Mouse (Mus musculus) telencephalon, adult 2 months (tissue): Measurements from ENCODE around the gene Ccdc85c.

Experiments
- DNase-seq: peaks from one replicate; pipeline ENCODE4 v3.0.0-alpha.2; 2011; ENCODE audit warnings: low read depth, low spot score

The Ccdc85c gene

GRCm38 (mm10) chr12:108297033-108297432 is 21.8 kb upstream of the Ccdc85c start:
- DNase-seq: no peak

GRCm38 (mm10) chr12:108294620-108295019 is 19.4 kb upstream of the Ccdc85c start:
- no peak for DNase-seq

DNA sequence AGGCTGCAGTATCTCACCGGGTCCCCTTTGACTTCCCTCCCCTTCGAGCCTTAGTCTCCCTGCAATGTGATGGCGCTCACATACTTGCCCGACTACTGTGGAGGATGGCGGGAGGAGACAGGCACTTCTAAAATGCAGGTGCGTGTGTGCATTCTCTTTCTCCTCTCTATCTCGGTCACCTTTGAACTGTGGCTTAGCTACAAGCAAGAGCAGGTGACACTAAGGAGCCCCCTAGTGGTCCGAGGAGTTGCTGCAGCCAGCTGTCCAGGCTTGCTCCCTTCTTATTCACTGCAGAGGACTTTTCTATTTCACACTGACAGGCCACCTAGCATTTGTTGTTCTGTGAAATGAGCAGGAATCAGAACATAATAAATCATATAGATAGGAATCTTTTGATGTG is 17.7 kb upstream of the Ccdc85c start:
- DNase-seq: no peak

DNA sequence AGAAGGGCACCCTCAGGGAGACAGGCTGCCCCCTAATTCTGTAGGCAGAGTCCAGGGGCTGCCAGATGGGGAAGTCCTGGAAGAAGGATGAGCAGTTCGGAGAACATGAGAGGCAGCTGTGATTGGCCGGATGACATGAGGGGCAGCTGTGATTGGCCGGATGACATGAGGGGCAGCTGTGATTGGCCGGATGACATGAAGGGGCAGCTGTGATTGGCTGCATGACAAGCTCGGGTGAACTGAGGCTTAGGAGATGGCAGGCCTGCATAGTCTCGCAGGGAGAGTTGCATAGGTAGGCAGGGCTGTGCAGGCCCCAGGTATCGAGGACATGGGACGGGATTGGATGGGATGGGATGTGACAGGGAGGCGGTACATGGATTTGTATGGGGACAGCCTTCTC is 17.2 kb upstream of the Ccdc85c start:
- no peak for DNase-seq

- no peak for DNase-seq
These were observed 13.1 kb upstream of the Ccdc85c start for GRCm38 (mm10) chr12:108288127-108288880.

DNA sequence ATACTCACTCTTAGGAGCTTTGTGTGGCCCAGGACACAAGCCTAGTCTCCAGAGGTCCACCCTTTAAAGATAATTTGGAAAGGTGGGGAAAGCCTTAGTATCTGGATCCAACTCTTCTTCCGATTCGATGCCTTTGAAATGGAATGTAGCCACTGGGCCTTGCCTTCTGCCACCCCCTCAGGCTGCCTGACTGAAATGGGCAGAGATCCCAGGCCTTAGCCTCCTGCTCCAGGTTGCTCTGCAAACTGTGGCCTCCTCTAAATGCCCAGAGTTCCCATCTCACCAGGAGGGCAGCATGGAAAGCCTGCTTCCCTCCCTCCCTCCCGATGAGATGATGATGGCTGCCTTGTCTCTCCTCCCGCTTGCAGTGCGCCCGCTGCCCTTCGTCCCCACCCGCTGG is 11.8 kb upstream of the Ccdc85c start:
- DNase-seq: no peak

- no peak for DNase-seq
These were observed 11.2 kb upstream of the Ccdc85c start for GRCm38 (mm10) chr12:108286381-108286780.

DNA sequence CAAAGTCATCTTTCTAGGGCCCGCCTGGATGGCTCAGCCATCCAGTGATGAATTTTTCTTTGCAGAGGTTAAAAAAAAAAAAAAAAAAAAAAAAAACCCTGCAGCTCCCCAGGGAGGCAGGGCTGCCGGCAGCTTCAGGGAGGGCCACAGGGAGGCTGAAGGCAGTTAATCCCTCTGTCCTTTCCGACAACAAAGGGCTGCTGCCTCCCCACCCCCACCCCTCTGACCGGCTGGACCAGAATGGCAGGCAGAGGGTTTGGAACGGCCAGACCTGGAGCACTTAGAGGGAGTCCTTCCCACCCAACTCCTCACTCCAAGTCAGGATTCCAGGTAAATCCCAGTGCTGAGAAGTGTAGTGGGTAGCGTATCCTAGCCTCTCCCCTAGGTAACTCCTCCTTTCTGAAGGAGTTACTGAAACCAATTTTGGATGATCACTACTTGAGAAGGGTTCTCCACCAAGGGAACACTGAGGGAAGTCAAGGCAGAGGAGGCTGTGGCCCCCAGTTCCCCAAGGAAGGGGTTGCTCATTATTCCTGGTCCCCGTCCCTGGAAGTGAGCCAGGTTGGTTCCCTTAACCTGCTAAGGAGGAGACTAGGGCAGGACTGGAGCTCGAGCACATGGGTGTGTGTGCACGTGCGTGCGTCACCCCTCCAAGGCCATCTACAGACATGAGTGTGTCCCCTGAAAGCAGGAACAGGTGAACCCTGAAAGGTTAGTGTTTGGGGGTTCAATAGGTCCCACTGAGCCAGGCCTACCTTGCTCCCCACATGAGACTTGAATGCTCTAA is 10.2 kb upstream of the Ccdc85c start:
- DNase-seq: no peak

DNA sequence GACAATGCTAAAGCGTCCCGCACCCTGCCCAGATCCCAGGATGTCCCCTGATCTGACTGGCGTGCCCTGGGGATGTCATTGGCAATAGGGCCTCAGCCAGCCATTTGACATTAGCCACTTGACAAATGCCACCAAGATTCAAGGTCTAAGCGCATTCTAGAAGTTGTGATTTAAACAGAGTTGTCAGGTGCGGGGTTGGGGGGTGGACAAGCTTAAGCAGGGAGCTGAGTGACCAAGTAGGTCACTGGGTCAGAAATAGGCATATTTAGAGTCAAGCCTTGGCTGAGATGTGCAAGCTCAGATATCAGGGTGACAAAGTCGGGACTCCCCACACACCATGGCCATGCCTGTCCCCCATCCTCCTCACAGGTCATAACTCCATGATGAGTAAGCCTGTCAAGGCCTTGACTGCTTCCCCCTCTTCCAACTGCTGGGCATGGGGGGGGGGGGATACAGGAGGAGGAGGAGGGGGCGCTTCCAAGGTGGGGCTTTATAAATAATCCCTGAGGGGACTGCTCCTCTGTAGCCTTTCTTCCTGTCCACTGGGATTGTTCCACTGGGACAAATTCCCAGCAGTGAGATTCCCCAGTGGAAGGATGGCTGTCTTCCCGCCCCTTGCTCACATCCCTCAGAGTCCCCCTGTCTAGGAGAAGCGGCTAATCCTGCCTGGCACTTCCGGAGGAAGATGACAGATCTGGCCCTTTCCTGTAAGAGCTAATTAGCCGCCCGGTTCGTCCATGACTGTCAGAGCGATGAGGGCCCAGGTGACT is 9.4 kb upstream of the Ccdc85c start:
- DNase-seq: no peak

DNA sequence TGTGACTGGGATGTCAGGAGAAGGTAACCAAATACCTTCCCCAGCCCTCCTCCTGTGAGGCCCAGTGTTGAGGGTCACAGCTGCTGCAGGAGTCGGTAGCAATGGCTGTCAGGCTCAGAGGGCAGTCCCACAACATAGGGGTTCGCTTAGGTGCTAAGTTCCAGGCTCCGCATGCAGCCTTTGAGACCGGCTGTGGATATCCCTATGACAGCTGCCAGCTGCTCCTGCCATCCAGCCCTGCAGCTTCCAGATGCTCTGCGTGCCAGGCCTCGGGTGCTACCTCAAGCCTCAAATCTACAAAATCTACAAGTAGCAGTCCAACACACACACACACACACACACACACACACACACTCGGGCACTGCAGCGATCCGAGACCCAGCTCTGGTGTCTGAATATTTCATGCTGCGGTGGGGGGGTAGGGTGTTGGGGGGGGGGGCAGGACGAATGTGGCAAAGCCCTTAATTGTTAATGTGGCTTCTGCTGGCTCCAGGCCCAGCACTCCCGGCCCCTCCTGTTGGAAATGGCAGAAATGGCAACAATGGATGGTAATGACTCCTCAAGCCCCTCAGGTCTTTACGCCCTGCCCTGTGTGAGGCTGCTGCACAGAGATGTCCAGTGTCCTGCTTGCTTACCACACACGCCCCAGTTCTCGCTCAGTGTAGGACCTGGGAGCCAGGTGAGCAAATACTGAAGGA is 3.1 kb upstream of the Ccdc85c start:
- no peak for DNase-seq

GRCm38 (mm10) chr12:108277341-108277841 is 2.2 kb upstream of the Ccdc85c start:
- DNase-seq: no peak

GRCm38 (mm10) chr12:108275920-108276822 is 946 bp upstream of the Ccdc85c start:
- DNase-seq: no peak

DNA sequence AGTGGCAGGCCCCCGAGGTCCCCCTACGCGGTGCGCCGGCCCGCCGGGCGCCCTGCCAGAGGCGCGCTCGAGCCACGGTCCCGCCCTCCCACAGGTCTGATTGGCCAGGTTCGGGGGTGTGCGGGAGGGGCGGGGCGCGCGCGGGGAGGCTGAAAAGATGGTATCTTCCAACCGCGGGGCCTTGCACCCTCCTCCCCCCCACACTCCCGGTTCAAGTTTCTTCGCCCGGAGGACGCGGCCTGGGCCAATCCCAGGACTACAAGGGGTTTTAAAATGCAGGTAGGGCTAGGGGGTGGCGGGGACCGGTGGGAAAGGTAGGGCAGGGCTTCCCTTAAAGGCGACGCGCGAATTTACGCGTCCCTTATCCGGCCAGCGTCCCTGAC is 274 bp upstream of the Ccdc85c start:
- DNase-seq: peak; percentile 95

DNA sequence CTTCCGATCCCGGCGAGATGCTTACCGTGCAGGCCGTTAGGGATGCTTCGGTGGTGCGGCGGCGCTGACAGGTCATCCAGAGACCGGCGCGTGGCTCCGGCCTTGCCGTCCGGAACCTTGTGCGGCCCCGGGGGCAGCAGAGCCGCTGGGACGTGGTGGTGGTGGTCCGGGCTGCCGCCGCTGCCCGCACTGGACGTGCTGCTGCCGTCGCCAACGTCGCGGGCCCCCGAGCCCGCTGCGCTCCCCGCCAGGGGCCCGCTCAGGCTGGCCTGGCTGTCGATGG is 971 bp downstream of the Ccdc85c start:
- no peak for DNase-seq

GRCm38 (mm10) chr12:108273466-108274312 is 1.5 kb downstream of the Ccdc85c start:
- no peak for DNase-seq

DNA sequence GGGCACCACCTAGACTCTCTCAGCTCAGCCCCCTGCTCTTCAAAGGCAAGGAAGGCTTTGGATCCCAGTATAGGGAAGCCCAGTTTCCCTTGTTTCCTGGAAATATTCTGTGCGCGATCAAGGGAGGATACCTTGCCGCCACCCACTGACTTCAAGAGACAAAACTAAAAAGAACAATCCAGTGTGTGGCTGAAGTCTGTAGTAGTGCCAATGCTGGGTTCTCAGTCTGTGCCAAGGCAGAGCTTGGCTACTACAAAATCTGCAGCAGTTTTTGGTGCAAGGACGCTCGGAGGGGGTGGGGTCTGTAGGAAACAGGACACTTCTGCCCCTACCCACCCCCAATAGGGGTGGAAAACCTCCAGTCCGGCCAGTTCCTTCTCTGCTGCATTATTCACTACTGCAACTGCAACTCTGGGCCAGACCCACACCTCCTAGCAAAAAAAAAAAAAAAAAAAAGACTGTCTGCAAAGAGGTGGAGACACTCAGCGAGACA is 3.0 kb downstream of the Ccdc85c start:
- DNase-seq: no peak

GRCm38 (mm10) chr12:108271351-108272142 is 3.7 kb downstream of the Ccdc85c start:
- DNase-seq: no peak

DNA sequence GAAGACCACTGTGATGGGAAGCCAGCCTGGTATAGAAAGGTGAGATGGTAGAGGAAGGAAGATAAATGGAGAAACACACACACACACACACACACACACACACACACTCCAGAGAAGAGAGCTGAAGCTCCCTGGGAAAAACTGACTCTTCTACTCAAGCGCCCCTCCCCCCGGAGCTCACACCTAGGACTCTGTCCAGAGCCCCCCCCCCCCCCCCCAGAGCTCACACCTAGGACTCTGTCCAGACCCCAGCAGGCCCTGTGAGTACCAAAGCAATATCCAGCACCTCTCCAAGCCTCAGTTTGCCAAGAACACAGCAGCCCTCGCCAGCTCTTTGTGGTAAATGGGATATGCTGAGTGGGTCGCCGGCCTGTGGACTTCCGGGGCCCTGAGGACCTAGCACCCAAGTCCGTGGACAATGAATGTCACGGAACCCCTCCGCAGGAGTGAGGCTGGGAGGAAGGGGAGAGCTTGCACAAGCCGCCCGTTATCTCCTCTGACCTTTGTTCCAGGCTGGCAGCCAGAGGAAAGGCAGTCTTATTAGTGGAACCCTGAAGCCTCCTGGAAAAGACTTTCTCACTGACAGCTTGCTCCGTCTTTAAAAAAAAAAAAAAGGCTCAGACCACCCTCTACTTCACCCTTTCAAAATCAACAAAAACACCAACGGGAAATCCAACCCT is 4.8 kb downstream of the Ccdc85c start:
- DNase-seq: no peak
